Mouse (Mus musculus) midbrain, embryonic 11.5 days (tissue): ENCODE data around the gene Dnajc17. TPM values are rescaled to one million over a fixed set of nuclear protein-coding genes. Genes with fewer than 3 reads are reported as not detected.

Experiments
- ATAC-seq: fragments of 200-750 bp; cut with Nextera tagmentation; 2 replicates; pipeline ENCODE4 v1.8.0; 2017; ENCODE audit warnings: moderate TSS enrichment, moderate library complexity; ENCODE audit not compliant: low FRiP score
- DNase-seq: peaks from one replicate; pipeline ENCODE4 v3.0.0; 2015; ENCODE audit warnings: low spot score; ENCODE audit errors: missing footprints
- H3K27ac ChIP-seq: fragments of 300-500 bp; sonication (generic); 2 replicates; pipeline ENCODE4 v1.5.1; 2014; ENCODE audit warnings: low read depth, low read length
- H3K27me3 ChIP-seq: fragments of 300-500 bp; sonication (generic); 2 replicates; pipeline ENCODE4 v1.6.1; 2014; ENCODE audit warnings: mild to moderate bottlenecking, low read length, moderate library complexity, mixed read lengths; ENCODE audit not compliant: control insufficient read depth, insufficient read depth
- H3K36me3 ChIP-seq: fragments of 300-500 bp; sonication (generic); 2 replicates; pipeline ENCODE4 v1.6.1; 2014; ENCODE audit warnings: mild to moderate bottlenecking, low read length, moderate library complexity, mixed read lengths; ENCODE audit not compliant: control insufficient read depth, insufficient read depth
- H3K4me1 ChIP-seq: fragments of 300-500 bp; sonication (generic); 2 replicates; pipeline ENCODE4 v1.6.1; 2014; ENCODE audit warnings: low read length; ENCODE audit not compliant: control insufficient read depth, insufficient read depth
- H3K4me2 ChIP-seq: fragments of 300-500 bp; sonication (generic); 2 replicates; pipeline ENCODE4 v1.6.1; 2014; ENCODE audit warnings: mild to moderate bottlenecking, moderate library complexity
- H3K4me3 ChIP-seq: fragments of 300-500 bp; sonication (generic); 2 replicates; pipeline ENCODE4 v1.5.1; 2014; ENCODE audit warnings: low read depth, low read length
- H3K9ac ChIP-seq: fragments of 300-500 bp; sonication (generic); 2 replicates; pipeline ENCODE4 v1.6.1; 2014; ENCODE audit warnings: low read length
- H3K9me3 ChIP-seq: fragments of 300-500 bp; sonication (generic); 2 replicates; pipeline ENCODE4 v1.6.1; 2016; ENCODE audit warnings: low read length; ENCODE audit not compliant: control insufficient read depth
- WGBS: fragments of 180-500 bp; shearing (Covaris S2); extraction: QIAGEN DNeasy Blood & Tissue Kit; methylation state at CpG from one replicate; pipeline ENCODE4 v1.1.7; 2014; 5-methylcytosine and 5-hydroxymethylcytosine counted together
- polyA plus RNA-seq: library from polyadenylated mRNA; unstranded; fragments of >200 nt; fragmentation: Nextera tagmentation; extraction: Ambion mirVana; gene quantifications from 2 replicates; pipeline ENCODE4 v1.2.1, GENCODE M21; 2014

Dnajc17 gene
- polyA plus RNA-seq, 1 experiment from 2014 or later: 22.5 TPM

DNA sequence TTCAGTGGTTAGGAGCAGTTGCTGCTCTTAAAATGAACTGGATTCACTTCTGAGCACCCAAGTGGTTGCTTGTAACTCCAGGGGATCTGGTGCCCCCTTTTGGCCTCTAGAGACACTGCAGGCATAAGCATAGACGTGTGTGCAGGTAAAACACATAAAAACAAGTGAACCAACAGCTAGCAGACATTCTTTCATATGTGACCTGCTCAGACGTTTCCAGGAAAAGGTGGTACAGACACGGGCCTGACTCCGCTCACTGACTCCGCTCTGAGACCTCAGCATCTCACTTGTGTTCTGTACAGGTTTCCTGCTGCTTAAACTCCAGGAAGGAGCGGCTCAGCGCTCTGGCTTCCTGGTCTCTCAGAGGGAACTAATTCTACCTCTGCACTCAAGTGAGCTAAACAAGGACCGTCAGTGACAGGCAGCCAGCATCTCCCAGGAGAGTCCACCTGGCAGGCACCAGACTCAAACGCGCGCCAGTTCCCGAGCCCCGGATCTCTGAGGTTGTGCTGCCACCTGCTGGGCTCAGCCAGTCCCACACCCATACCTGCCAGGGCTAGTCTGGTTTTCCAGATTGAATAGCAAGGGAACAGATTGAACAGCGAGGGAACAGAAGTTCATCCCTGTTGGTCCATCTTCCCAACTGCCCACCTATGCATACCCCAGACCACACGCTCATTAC, 19.4 kb downstream of the Dnajc17 start:
- Histone ChIP-seq H3K27ac (no peak overlapping the region), H3K27me3 (no peaks in the 10 kb centered on the region), H3K9me3 (no peaks in the 10 kb centered on the region), H3K4me2 (peak overlapping the region; percentile 40), H3K4me3 (peak overlapping the region; percentile 6; the same call in 1 of the 2 replicates), H3K9ac (no peak overlapping the region), H3K4me1 (0 out of 2 replicates have a peak, but pooled peaks cover 2% of the 10 kb centered on the region), H3K36me3 (no peaks in the 10 kb centered on the region)
- peak; percentile 84 for ATAC-seq
- DNase-seq: peak; percentile 98
- 10% methylated on average over 15 of the region's 15 CpGs for WGBS

DNA sequence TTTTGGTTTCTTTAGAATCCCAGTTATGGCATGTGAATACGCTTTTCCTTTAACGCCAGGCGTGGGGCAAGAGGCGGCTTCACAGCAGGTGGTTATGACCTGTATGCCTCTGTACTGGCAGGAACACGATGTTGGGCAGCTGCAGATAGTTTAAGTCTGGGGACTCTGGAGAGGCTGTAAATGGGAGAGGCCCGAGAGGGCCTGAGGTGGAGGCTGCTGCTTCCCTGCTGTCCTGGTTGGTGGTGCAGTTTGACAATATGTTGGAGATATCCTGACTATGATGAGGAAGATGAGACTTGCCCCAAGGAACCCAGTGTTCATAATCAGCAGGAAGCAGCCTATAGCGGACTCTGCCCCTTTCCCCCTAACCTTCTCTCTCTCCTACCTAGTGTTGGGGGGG, 25.7 kb downstream of the Dnajc17 start:
- no peak overlapping the region for H3K4me2 ChIP-seq
- H3K36me3 ChIP-seq: no peaks in the 10 kb centered on the region; the same call in 1 of the 2 replicates
- H3K9me3 ChIP-seq: no peaks in the 10 kb centered on the region
- ATAC-seq (no peak), DNase-seq (peak; percentile 53)
- H3K27me3 ChIP-seq: no peaks in the 10 kb centered on the region
- H3K9ac ChIP-seq: no peak overlapping the region
- H3K4me1 ChIP-seq: no peaks in the 10 kb centered on the region
- WGBS: 76% methylated on average over 7 of the region's 7 CpGs
- H3K4me3 ChIP-seq: no peak overlapping the region
- H3K27ac ChIP-seq: no peak overlapping the region

DNA sequence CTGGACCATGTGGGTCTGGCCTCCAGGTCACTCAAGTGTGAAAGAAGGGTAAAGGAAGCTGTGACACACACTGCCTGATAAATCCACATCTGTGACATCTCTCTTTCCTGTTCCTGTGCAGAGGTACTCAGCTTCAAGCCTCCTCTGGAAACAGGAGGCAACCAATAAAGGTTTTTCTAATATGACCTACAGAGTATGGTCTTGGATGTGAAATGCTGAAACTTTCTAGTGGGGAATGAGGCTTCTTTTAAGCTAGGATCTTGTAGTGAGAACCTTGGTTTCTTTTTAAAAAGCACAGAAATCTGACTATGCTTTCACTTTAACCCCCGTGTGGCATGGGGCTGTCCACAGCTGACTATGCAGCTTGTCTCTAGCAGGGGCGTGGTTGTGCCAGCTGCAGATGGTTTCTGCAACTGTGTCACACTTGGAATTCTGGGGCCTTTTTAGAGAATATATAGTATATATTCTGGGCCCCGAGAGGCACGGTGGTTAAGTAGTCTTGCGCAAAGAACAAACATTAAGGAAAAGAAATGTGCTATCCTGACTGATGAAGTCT, 31.1 kb downstream of the Dnajc17 start:
- no peaks in the 10 kb centered on the region for H3K9me3 ChIP-seq
- H3K27me3 ChIP-seq: no peaks in the 10 kb centered on the region
- H3K4me2 ChIP-seq: no peak overlapping the region
- WGBS: 89% methylated on average over 5 of the region's 5 CpGs
- H3K4me3 ChIP-seq: no peak overlapping the region
- no peaks in the 10 kb centered on the region; the same call in 1 of the 2 replicates for H3K36me3 ChIP-seq
- no peak overlapping the region for H3K9ac ChIP-seq
- H3K4me1 ChIP-seq: peaks cover 10% of the 10 kb centered on the region
- peak; percentile 49 for DNase-seq
- ATAC-seq: no peak
- H3K27ac ChIP-seq: no peak overlapping the region

DNA sequence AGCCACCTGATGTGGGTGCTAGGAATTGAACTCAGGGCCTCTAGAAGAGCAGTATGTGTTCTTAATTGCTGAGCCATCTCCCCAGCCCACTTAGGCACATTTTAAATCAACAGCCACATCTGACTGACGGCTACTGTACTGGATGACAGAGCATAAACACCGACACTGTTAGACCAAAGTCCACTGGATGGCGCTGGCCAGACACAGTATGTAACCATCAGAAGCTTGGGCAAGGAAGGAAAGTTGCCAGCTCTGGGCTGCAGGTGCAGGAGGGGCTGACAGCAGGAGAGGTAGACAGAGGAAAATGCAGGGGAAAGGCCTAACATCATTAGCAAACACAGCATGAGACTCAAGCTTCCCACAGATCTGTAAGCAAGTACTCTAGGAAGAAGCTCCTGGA, 31.8 kb downstream of the Dnajc17 start:
- no peaks in the 10 kb centered on the region for H3K9me3 ChIP-seq
- DNase-seq (peak; percentile 35), ATAC-seq (no peak)
- 60% methylated on average over 3 of the region's 3 CpGs for WGBS
- H3K27me3 ChIP-seq: no peaks in the 10 kb centered on the region
- no peak overlapping the region for H3K9ac ChIP-seq
- H3K4me3 ChIP-seq: no peak overlapping the region
- H3K36me3 ChIP-seq: no peaks in the 10 kb centered on the region; the same call in 1 of the 2 replicates
- H3K4me1 ChIP-seq: peaks cover 10% of the 10 kb centered on the region
- no peak overlapping the region for H3K4me2 ChIP-seq
- no peak overlapping the region for H3K27ac ChIP-seq

DNA sequence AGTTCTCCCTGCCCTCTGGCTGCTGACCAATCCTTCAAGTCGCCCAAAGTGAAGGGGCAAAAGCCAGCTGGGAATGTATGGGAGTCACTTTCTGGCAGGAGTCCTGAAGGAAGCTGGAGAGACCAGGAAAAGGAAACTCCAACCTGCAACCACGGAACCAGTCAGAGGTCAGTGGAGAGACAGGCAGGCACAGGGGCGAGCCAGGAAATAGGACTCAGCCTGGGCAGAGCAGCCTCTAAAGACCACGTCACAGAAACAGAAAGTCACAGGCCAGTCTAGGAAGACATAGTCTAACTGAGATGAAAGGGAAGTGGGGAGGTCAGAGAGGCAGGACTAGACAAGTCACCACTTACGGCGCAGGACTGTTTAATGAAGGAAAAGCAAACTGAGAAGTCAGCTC, 33.0 kb downstream of the Dnajc17 start:
- ATAC-seq: no peak
- H3K27ac ChIP-seq: no peak overlapping the region
- H3K4me2 ChIP-seq: no peak overlapping the region
- H3K4me3 ChIP-seq: no peak overlapping the region
- no peaks in the 10 kb centered on the region for H3K9me3 ChIP-seq
- no peak overlapping the region for H3K9ac ChIP-seq
- H3K4me1 ChIP-seq: peaks cover 10% of the 10 kb centered on the region
- DNase-seq: peak; percentile 57
- H3K27me3 ChIP-seq: no peaks in the 10 kb centered on the region
- 76% methylated on average over 6 of the region's 6 CpGs for WGBS
- no peaks in the 10 kb centered on the region; the same call in 1 of the 2 replicates for H3K36me3 ChIP-seq

DNA sequence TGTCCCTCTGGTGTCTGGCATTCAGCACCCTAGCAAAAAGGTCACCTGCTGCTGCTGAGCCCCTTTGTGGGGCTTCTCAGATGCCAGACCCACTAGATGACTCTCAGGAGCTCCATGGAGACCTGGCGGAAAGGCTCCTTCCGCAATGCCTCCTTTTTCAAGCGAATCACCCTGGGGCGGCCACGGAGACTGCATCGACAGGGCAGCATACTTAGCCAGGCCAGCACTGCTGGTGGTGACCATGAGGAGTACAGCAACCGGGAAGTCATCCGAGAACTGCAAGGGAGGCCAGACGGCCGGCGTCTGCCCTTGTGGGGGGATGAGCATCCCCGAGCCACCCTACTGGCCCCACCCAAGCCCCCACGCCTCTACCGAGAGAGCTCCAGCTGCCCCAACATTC, 33.7 kb downstream of the Dnajc17 start:
- WGBS: 42% methylated on average over 14 of the region's 14 CpGs
- Histone ChIP-seq H3K27ac (no peak overlapping the region), H3K4me3 (no peak overlapping the region), H3K4me1 (peaks cover 10% of the 10 kb centered on the region), H3K9me3 (no peaks in the 10 kb centered on the region), H3K9ac (no peak overlapping the region), H3K36me3 (no peaks in the 10 kb centered on the region; the same call in 1 of the 2 replicates), H3K4me2 (no peak overlapping the region), H3K27me3 (no peaks in the 10 kb centered on the region)
- DNase-seq (peak; percentile 78), ATAC-seq (no peak)

DNA sequence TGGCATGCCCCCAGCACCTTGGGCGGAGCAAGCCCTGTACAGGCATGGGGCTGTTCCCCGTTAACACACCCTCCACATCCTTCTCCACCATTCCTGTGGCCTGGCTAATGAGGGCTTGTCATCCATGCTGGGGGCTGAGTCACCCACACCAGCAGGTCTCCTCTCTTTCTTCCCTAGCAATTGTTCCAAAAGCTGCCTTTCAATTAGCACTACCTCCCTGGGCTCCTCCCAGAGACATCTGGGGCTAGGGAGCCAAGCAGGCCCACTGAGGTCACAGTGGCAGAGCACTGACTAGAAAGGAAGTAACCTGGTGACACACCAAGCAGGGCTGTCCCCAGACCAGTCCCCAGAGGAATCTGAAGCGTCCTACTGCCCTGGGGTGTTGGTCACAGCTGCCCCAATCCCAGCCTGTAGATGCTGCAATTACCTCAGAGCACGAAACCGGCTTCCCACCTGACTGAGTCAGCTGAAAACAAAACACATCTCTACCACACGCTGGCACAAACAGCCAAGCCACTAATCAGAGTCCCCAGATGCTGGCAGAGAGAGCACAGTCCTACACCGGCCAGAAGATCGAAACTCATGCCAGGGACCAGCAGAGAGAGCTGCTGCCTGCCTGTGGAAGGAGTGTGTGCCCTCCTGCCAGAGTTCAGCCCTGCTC, 34.5 kb downstream of the Dnajc17 start, which contains the start of gene Gm14137:
TSS of gene Gm14137 (plus strand) at position 519 of the 661 bp plus-strand sequence.
- Histone ChIP-seq H3K27ac (no peak within 1 kb of the TSS), H3K36me3 (no peaks in the 10 kb centered on the region), H3K9ac (no peak within 1 kb of the TSS), H3K4me3 (no peak within 1 kb of the TSS), H3K27me3 (0 out of 2 replicates have a peak, but pooled peaks cover 2% of the 10 kb centered on the region), H3K4me1 (peaks cover 10% of the 10 kb centered on the region), H3K4me2 (no peak within 1 kb of the TSS), H3K9me3 (no peaks in the 10 kb centered on the region)
- peak; percentile 60 for DNase-seq
- ATAC-seq: no peak
- 44% methylated on average over 8 of the region's 8 CpGs for WGBS

DNA sequence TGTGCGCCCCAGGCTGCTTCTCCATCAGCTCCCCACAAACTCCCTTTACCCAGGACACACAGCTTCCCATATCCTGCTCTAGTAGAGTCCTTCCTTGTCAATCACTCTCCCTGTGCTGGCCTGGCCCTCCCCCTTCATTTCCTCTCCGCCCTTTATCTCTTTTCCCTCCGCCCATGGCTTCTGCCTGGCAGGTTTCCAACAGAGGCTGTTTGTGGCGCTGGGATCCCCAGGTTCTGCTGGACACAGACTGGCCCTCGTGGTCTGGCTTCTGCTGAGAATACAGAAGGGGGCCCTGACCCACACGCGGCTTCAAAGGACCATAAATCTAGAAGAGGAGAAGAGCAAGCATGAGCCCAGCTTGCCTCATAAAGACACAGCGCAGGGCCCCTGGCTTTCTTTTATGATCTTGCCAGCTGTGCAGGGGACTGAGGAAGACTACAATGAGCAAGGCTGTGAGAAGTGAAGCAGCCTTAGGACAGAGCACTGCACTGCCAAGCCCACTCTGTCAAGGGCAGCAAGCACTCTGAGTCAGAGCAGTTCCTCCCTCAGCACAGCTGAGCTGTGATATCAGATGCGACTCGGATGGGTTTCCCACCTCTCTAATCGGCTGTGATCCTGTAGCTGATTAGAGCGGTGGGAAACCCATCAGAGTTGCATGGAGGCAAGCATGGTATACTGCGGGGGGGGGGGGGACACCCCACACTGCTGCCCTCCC, 35.6 kb downstream of the Dnajc17 start:
- Histone ChIP-seq H3K27me3 (peaks cover 4% of the 10 kb centered on the region), H3K9ac (peak overlapping the region; percentile 47), H3K36me3 (no peaks in the 10 kb centered on the region), H3K27ac (no peak overlapping the region), H3K4me3 (no peak overlapping the region), H3K9me3 (no peaks in the 10 kb centered on the region), H3K4me1 (peaks cover 10% of the 10 kb centered on the region), H3K4me2 (no peak overlapping the region)
- ATAC-seq (peak; percentile 45), DNase-seq (peak; percentile 84)
- WGBS: 27% methylated on average over 13 of the region's 13 CpGs
